Mouse (Mus musculus): ENCODE results near the gene Kiss1r. TPM values are rescaled to one million over a fixed set of nuclear protein-coding genes. Genes with fewer than 3 reads are reported as not detected.

Gene Kiss1r
- total RNA-seq, 2 experiments from 2014 or later, result 0.21 TPM

- DNase-seq (ENCODE audit: low spot score), result no peak
These were observed 19.2 kb upstream of the Kiss1r start for GRCm38 (mm10) chr10:79897316-79898245.

- DNase-seq (ENCODE audit: low spot score), result no peak
These were observed 15.8 kb upstream of the Kiss1r start for GRCm38 (mm10) chr10:79900951-79901410.

DNA sequence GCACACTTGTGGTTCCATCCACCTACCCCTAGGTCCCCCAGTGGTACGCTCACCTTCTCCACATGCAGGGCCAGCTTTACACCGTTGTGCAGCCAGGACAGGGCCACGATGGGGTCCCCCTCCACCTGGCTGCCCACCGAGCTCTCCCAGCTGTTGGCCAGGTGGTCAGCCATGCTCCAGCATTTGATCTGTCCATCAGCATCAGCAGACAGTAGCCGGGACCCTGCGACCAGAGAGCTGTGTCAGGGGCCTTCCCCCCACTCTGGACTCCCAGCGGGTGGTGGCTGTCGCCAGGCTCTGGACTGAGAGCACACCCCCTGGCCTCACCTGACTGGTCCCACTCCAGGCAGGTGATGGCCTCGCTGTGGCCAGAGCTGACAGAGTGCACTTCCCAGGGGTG is 10.1 kb upstream of the Kiss1r start:
- no peak for DNase-seq (ENCODE audit: low spot score)

- no peak for DNase-seq (ENCODE audit: low spot score)
These were observed 9.4 kb upstream of the Kiss1r start for GRCm38 (mm10) chr10:79907415-79907814.

- DNase-seq (ENCODE audit: low spot score), result peak; percentile 98
These were observed 8.3 kb upstream of the Kiss1r start, which contains the start of gene Med16 for GRCm38 (mm10) chr10:79908167-79909091. Med16 (minus strand) TSS chr10:79908923.

- no peak for DNase-seq (ENCODE audit: low spot score)
These were observed 7.5 kb upstream of the Kiss1r start for GRCm38 (mm10) chr10:79909092-79909922.

- no peak for DNase-seq (ENCODE audit: low spot score)
These were observed 6.2 kb upstream of the Kiss1r start, which contains the start of gene Gm26602 for GRCm38 (mm10) chr10:79910556-79910955. Gm26602 (plus strand) TSS chr10:79910856.

DNA sequence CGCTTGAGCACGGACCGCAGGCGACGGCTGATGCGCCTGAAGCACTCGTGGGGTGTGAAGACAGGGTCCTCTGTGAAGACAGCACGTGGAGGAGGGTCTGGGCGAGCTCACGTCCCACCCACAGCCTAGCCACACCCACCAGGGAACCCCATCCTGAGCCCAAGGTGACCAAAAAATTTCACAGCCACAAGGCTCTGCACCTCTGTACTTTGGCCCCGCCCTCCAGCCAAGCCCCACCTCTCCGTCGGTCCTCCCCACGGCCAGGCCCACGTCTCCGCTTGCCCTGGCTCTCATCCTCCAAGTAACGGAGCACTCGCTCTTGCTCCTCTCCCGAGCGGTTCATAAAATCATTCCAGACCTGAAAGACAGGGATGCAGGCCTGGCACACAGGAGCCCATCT is 4.4 kb upstream of the Kiss1r start:
- DNase-seq (ENCODE audit: low spot score), result no peak

DNA sequence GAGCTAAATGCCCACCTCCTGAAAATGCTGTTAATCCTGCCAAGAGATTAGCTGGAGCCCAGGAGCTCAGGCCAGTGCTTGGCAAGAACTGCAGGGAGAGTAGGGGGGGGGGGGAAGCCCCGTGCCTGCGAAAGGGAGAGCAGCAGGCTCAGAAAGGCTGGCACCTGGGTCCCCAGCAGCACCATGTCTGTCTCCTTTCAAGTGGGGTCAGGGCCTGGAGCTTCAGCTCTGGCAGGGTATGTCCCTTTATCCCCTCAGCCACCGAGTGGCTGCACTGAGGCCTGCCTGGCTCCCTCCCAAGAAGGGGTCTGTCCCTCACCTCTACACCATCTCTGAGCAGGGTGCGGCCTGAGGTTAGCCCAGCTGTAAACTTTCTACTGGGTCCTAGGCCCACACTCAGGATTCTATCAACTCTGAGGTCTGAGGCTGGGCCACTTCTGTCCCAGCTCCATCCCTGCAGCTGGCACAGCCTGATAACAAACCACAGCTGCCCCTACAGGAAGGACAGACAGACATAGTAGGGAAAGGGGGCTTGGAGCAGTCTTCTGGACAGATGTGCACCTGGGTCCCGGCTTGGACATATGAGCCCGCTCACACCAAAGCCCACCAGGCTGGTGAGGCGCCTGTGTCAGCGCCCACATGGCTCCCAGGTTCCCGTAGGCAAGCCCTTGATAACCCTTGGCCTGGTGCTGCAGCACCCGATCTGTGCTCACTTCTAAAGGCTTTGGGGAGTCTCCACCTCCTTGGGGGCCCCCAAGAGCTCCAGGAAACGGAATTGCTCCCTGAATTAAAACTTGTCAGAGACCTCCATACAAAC is 2.4 kb upstream of the Kiss1r start:
- DNase-seq (ENCODE audit: low spot score), result no peak

GRCm38 (mm10) chr10:79914948-79915596 is 1.7 kb upstream of the Kiss1r start:
- no peak for DNase-seq (ENCODE audit: low spot score)

- no peak for DNase-seq (ENCODE audit: low spot score)
These were observed 690 bp upstream of the Kiss1r start for GRCm38 (mm10) chr10:79916081-79916480.

- DNase-seq (ENCODE audit: low spot score), result no peak
These were observed 845 bp downstream of the Kiss1r start for GRCm38 (mm10) chr10:79917532-79918100.

DNA sequence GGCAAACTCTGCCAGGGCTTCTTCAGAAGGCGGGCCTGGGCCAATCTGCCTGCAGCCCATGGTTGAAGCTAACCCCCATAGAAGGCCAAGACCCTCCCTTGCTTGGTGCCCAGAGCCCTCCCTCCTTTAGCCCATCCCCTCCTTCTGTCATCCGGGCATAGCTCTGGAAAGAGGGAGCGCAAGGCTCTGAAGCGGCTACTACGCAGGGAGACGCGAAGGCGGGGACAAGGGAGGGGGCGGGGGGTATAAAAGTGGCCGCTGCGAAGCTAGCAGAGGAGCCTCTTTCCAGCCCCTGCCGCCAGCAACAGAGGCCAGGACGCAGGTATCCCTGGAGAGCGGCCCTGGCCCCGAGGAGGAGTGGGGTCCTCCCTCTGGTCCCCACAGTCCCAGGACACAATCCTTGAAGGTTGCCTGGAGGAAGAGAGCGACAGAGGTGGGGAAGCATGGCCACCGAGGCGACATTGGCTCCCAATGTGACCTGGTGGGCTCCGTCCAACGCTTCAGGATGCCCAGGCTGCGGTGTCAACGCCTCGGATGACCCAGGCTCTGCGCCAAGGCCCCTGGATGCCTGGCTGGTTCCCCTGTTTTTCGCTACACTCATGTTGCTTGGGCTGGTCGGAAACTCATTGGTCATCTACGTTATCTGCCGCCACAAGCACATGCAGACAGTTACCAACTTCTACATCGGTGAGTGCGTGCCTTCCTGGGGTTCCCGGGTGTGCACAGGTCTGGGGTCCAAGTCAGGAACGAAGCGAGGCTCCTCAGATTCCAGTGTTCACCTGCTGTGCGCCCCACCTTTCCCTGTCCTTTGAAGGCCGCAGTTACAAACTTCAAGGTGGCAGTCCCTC is 1.7 kb downstream of the Kiss1r start:
- no peak for DNase-seq (ENCODE audit: low spot score)

DNA sequence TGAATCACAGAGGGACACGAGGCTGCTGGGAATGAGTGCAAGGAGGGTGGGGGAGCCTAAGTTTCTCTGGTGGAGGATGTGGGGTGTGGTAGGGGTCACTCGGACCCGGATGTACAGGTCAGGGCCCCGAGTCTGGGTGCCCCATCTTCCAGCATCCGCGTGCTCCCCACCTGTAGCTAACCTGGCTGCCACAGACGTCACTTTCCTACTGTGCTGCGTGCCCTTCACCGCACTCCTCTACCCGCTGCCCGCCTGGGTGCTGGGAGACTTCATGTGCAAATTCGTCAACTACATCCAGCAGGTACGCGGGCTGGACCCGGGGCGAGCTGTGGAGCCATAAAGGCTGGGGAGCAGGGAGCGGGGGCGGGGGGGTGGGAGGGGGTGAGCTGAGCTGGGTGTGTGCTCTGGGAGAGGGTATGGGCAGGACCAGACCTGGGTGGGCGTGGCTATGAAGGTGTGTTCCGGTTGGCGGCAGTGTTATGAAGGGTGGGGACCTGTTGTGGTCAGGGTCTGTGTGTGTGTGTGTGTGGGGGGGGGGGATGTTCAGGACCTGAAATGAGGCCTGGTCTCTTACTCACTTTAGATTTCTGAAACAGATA is 2.6 kb downstream of the Kiss1r start:
- DNase-seq (ENCODE audit: low spot score), result no peak

DNA sequence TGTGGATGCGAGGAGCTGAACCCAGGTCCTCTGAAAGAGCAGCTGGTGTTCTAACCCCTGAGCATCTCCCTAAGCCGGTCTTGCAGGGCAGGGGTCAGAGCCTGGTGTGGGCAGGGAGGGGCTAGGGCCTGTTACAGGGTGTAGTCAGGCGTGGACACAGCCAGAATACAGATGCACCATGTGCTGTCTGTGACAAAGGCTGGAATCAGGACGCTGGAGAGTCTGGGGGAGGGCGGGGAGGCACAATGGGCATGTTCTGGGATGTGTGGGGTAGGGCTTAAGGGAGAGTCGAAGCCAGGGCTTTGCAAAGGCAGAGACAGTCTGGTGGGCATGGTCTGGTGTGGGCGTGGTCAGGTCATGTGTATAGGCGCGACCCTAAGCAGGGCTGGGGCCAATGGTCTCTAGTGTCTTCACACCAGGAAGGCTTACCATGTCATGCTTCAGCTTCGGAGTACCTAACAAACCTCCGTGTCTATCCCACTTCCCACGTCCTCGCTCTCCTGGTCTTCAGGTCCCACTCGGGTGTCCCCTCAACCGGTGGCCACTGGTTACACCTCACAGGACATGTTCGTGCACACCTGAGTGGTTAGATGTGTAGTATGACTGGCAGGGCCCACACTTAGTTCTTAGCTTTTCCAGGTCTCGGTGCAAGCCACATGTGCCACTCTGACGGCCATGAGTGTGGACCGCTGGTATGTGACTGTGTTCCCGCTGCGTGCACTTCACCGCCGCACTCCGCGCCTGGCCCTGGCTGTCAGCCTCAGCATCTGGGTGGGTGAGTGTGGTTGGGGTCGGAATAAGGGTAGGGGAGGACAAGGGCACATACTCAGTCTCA is 3.5 kb downstream of the Kiss1r start:
- DNase-seq (ENCODE audit: low spot score), result no peak

- DNase-seq (ENCODE audit: low spot score), result no peak
These were observed 4.3 kb downstream of the Kiss1r start, which contains the start of gene R3hdm4 for GRCm38 (mm10) chr10:79920958-79921535. R3hdm4 (minus strand) TSS chr10:79921208.

Measured in gastrocnemius, adult 18-20 months (tissue).